Mouse (Mus musculus) heart, adult 2 months (tissue): ENCODE measurements around the gene Cacfd1. TPM values are rescaled to one million over a fixed set of nuclear protein-coding genes. Genes with fewer than 3 reads are reported as not detected.

Source experiments
- DNase-seq, 2 experiments: peaks; one replicate each; pipeline ENCODE4 v3.0.0; 2021
- H3K27ac ChIP-seq: fragments of 200-600 bp; 2 replicates; pipeline ENCODE4 v1.8.1; 2022
- H3K27me3 ChIP-seq: fragments of 200-500 bp; 2 replicates; pipeline ENCODE4 v1.6.1; 2012; ENCODE audit warnings: mild to moderate bottlenecking, low read length, inconsistent platforms, mixed read lengths; ENCODE audit not compliant: control insufficient read depth, insufficient read depth
- H3K36me3 ChIP-seq: fragments of 200-500 bp; 2 replicates; pipeline ENCODE4 v1.6.1; 2012; ENCODE audit warnings: low read length, inconsistent platforms; ENCODE audit not compliant: control insufficient read depth, insufficient read depth
- H3K4me1 ChIP-seq: fragments of 200-500 bp; 2 replicates; pipeline ENCODE4 v1.6.1; 2011; ENCODE audit warnings: low read length; ENCODE audit not compliant: control insufficient read depth, insufficient read depth
- H3K4me3 ChIP-seq: fragments of 200-600 bp; 2 replicates; pipeline ENCODE4 v1.8.1; 2022
- H3K79me2 ChIP-seq: fragments of 200-500 bp; replicated peaks from 2 replicates; pipeline ENCODE4 v1.6.1; 2012; ENCODE audit warnings: mild to moderate bottlenecking, inconsistent platforms, low read length, moderate library complexity, mixed read lengths; ENCODE audit not compliant: control insufficient read depth, insufficient read depth
- H3K9ac ChIP-seq: fragments of 200-500 bp; 2 replicates; pipeline ENCODE4 v1.6.1; 2012; ENCODE audit warnings: low read depth, mild to moderate bottlenecking, control low read depth, inconsistent platforms, low read length, mixed read lengths
- CTCF ChIP-seq: fragments of 200-600 bp; IDR thresholded peaks from 2 replicates; pipeline ENCODE4 v1.8.1; 2022; ENCODE audit warnings: antibody characterized with exemption, mild to moderate bottlenecking, moderate library complexity
- EP300 ChIP-seq: fragments of 200-500 bp; IDR thresholded peaks from 2 replicates; pipeline ENCODE4 v1.6.1; 2011; ENCODE audit warnings: low read depth, low read length, control low read depth; ENCODE audit not compliant: insufficient read depth
- POLR2A ChIP-seq: fragments of 200-500 bp; IDR thresholded peaks from 2 replicates; pipeline ENCODE4 v1.6.1; 2011; ENCODE audit warnings: mild to moderate bottlenecking, low read depth, low read length, control low read depth; ENCODE audit not compliant: insufficient read depth
- WGBS: fragments of 180-500 bp; shearing (Covaris S2); methylation state at CpG from one replicate; pipeline ENCODE4 v1.1.7; 2018; 5-methylcytosine and 5-hydroxymethylcytosine counted together
- intact Hi-C: fragments of 180-260 bp; cut with DNase I; formaldehyde crosslinking; loops from one replicate; pipeline ENCODE4 v1.15.1; 2025
- polyA plus RNA-seq: library from polyadenylated mRNA; depleted of rRNA; stranded (reverse); fragments of >200 nt; gene quantifications from 2 replicates; pipeline ENCODE4 v1.2.3, GENCODE M21; 2012; rRNA removed
- total RNA-seq, 2 experiments: library from RNA; stranded (reverse); gene quantifications; 2 replicates each; pipeline ENCODE4 v1.2.3; 2021

The Cacfd1 gene
- total and polyA plus RNA-seq, 3 experiments: 44.5 to 57.7 (median 44.7) TPM

DNA sequence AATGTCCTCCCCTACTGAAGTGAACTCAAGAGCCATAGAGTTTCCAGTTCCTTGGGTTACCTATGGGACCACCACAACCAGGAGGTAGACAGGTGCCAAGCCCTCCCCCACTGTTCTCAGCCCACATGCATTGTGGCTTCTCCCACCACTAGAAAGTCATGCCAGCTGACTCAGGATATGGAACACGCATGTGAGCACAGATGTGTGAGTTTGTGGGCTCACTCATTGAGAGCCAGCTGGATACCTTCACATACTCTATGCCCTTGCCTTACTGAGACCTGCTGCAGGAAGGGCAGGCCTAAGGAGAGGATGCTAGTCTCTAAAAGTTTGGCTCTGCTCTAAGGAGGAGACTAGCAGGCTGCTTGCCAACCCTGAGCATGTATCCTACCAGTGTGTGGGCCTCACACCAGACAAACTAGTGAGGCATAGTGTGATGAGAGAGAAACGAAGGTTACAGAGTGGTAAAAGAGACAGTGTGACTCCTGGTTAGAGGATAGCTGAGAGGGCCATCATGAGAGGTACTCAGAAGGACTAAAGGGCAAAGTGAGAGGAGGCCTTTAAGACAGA lies 60.6 kb downstream of the Cacfd1 start:
- Histone ChIP-seq H3K27me3 (no peaks in the 10 kb centered on the region), H3K36me3 (no peaks in the 10 kb centered on the region), H3K79me2 (no peaks in the 10 kb centered on the region), H3K9ac (no peak overlapping the region), H3K27ac (no peak overlapping the region), H3K4me3 (no peak overlapping the region), H3K4me1 (peaks cover 10% of the 10 kb centered on the region)
- no peak for DNase-seq
- no peak for TF ChIP-seq CTCF
- TF ChIP-seq POLR2A: no peak
- no peak for TF ChIP-seq EP300
- 84% methylated on average over 2 of the region's 2 CpGs for WGBS
- intact Hi-C loops: no loop called here

Other genes starting within 250 kb of the Cacfd1 start
- not detected for gene Abo, start 144.9 kb upstream of the Cacfd1 start, total RNA-seq
- gene Abo, start 144.9 kb upstream of the Cacfd1 start, polyA plus RNA-seq: not detected in 2 replicates
- 10 to 100 TPM; 12.7 to 13.2 TPM for gene Surf6, start 107.0 kb upstream of the Cacfd1 start, total RNA-seq
- gene Surf6, start 107.0 kb upstream of the Cacfd1 start, polyA plus RNA-seq: 4.4 and 8.7 TPM in 2 replicates
- 10 to 100 TPM; 20.7 to 26.0 TPM for gene Med22, start 99.2 kb upstream of the Cacfd1 start, total RNA-seq
- 26.0 and 37.9 TPM in 2 replicates for gene Med22, start 99.2 kb upstream of the Cacfd1 start, polyA plus RNA-seq
- gene Rpl7a, start 99.2 kb upstream of the Cacfd1 start, total RNA-seq: 100 to 1,000 TPM; 266 to 312 TPM
- gene Rpl7a, start 99.2 kb upstream of the Cacfd1 start, polyA plus RNA-seq: 431 and 478 TPM in 2 replicates
- 10 to 100 TPM; 15.2 to 16.8 TPM for gene Surf2, start 93.6 kb upstream of the Cacfd1 start, total RNA-seq
- 21.6 and 22.7 TPM in 2 replicates for gene Surf2, start 93.6 kb upstream of the Cacfd1 start, polyA plus RNA-seq
- 10 to 100 TPM; 49.7 to 68.0 TPM for gene Surf1, start 93.4 kb upstream of the Cacfd1 start, total RNA-seq
- 49.9 and 51.7 TPM in 2 replicates for gene Surf1, start 93.4 kb upstream of the Cacfd1 start, polyA plus RNA-seq
- gene Surf4, start 76.0 kb upstream of the Cacfd1 start, total RNA-seq: 10 to 100 TPM; 80.9 to 87.1 TPM
- gene Surf4, start 76.0 kb upstream of the Cacfd1 start, polyA plus RNA-seq: 124 and 155 TPM in 2 replicates
- gene Stkld1, start 75.9 kb upstream of the Cacfd1 start, total RNA-seq: not detected
- gene Stkld1, start 75.9 kb upstream of the Cacfd1 start, polyA plus RNA-seq: 0.06 TPM in 1 of 2 replicates, not detected in the other
- 10 to 100 TPM; 11.2 to 13.1 TPM for gene Rexo4, start 45.5 kb upstream of the Cacfd1 start, total RNA-seq
- 8.4 and 15.3 TPM in 2 replicates for gene Rexo4, start 45.5 kb upstream of the Cacfd1 start, polyA plus RNA-seq
- not detected for gene Adamts13, start 36.5 kb upstream of the Cacfd1 start, total RNA-seq
- gene Adamts13, start 36.5 kb upstream of the Cacfd1 start, polyA plus RNA-seq: not detected in 2 replicates
- gene Slc2a6, start 18.1 kb downstream of the Cacfd1 start, total RNA-seq: under 1 TPM; 0.21 to 0.41 TPM
- 0.97 and 1.1 TPM in 2 replicates for gene Slc2a6, start 18.1 kb downstream of the Cacfd1 start, polyA plus RNA-seq
- not detected for gene Mymk, start 62.3 kb downstream of the Cacfd1 start, total RNA-seq
- gene Mymk, start 62.3 kb downstream of the Cacfd1 start, polyA plus RNA-seq: 0.10 TPM in 1 of 2 replicates, not detected in the other
- 10 to 100 TPM in 1 of 2 experiments, 1 to 10 TPM in 1; 9.2 to 18.9 TPM for gene Adamtsl2, start 69.5 kb downstream of the Cacfd1 start, total RNA-seq
- gene Adamtsl2, start 69.5 kb downstream of the Cacfd1 start, polyA plus RNA-seq: 27.0 and 38.7 TPM in 2 replicates
- under 1 TPM; 0.44 to 0.77 TPM for gene Fam163b, start 132.6 kb downstream of the Cacfd1 start, total RNA-seq
- gene Fam163b, start 132.6 kb downstream of the Cacfd1 start, polyA plus RNA-seq: 1.1 and 1.4 TPM in 2 replicates
- 1 to 10 TPM; 1.1 to 2.1 TPM for gene Dbh, start 155.3 kb downstream of the Cacfd1 start, total RNA-seq
- 7.7 and 9.4 TPM in 2 replicates for gene Dbh, start 155.3 kb downstream of the Cacfd1 start, polyA plus RNA-seq
- gene Sardh, start 238.4 kb downstream of the Cacfd1 start, total RNA-seq: 1 to 10 TPM; 4.7 to 6.5 TPM
- 18.0 and 19.1 TPM in 2 replicates for gene Sardh, start 238.4 kb downstream of the Cacfd1 start, polyA plus RNA-seq